Mouse (Mus musculus) CH12.LX (cell line): ENCODE measurements around the gene Lrguk. TPM values are rescaled to one million over a fixed set of nuclear protein-coding genes. Genes with fewer than 3 reads are reported as not detected.

Source experiments
- DNase-seq: peaks from one replicate; pipeline ENCODE4 v3.0.0-alpha.2; 2013; ENCODE audit errors: extremely low read depth
- H3K27ac ChIP-seq: 2 replicates; pipeline ENCODE4 v1.5.1; 2012; ENCODE audit warnings: low read depth, mild to moderate bottlenecking, control low read depth, moderate library complexity; ENCODE audit not compliant: insufficient read depth
- H3K27me3 ChIP-seq: replicated peaks from 2 replicates; pipeline ENCODE3; 2012; ENCODE audit warnings: inconsistent platforms
- H3K36me3 ChIP-seq, 2 experiments: replicated peaks in 1 of 2; 2 replicates each; pipeline versions ENCODE3 to v1.6.1; 2012; ENCODE audit warnings: inconsistent platforms in 1 of 2, low read length in 1 of 2, mild to moderate bottlenecking in 1 of 2, mixed read lengths in 1 of 2, moderate library complexity in 1 of 2; ENCODE audit not compliant: control insufficient read depth in 1 of 2, insufficient read depth in 1 of 2
- H3K4me1 ChIP-seq, 2 experiments: 2 replicates each; pipeline ENCODE4 v1.6.1; 2012; ENCODE audit warnings: inconsistent platforms in 1 of 2, moderate library complexity in 1 of 2; ENCODE audit not compliant: insufficient read depth in 2 of 2, control insufficient read depth in 1 of 2
- H3K4me2 ChIP-seq: 2 replicates; pipeline ENCODE4 v1.6.1; 2012; ENCODE audit warnings: low read depth, mild to moderate bottlenecking, control low read depth; ENCODE audit not compliant: poor library complexity, insufficient read depth, severe bottlenecking
- H3K4me3 ChIP-seq, 3 experiments: fragments of 150-350 bp in 1 of 3; sonication (generic) in 1 of 3; replicated peaks in 1 of 3; 2 replicates each; pipeline versions ENCODE3 to v1.5.1; 2011 to 2012; ENCODE audit warnings: low read depth in 2 of 3, low read length in 2 of 3, mild to moderate bottlenecking in 2 of 3, moderate library complexity in 2 of 3, control low read depth in 1 of 3, improper control_type of control experiment in 1 of 3, inconsistent platforms in 1 of 3, mixed read lengths in 1 of 3; ENCODE audit not compliant: poor library complexity in 1 of 3
- H3K79me2 ChIP-seq: replicated peaks from 2 replicates; pipeline ENCODE4 v1.6.1; 2012; ENCODE audit warnings: mild to moderate bottlenecking, moderate library complexity; ENCODE audit not compliant: control insufficient read depth, poor library complexity, insufficient read depth, severe bottlenecking; ENCODE audit errors: extremely low read depth
- H3K9ac ChIP-seq: 2 replicates; pipeline ENCODE4 v1.6.1; 2012; ENCODE audit warnings: low read depth, mild to moderate bottlenecking, control low read depth, moderate library complexity; ENCODE audit not compliant: insufficient read depth
- H3K9me3 ChIP-seq: replicated peaks from 2 replicates; pipeline ENCODE3; 2012; ENCODE audit warnings: low read length, inconsistent platforms, mixed read lengths
- BHLHE40 ChIP-seq: IDR thresholded peaks from 2 replicates; pipeline ENCODE4 v1.6.1; 2011; ENCODE audit warnings: mild to moderate bottlenecking, low read depth, low read length, improper control_type of control experiment
- CTCF ChIP-seq, 2 experiments: IDR thresholded peaks in 1 of 2; conservative IDR thresholded peaks in 1 of 2; 2 replicates each; pipeline ENCODE4 v1.5.1; 2011 to 2012; ENCODE audit warnings: low read depth in 2 of 2, low read length in 2 of 2, improper control_type of control experiment in 1 of 2, inconsistent platforms in 1 of 2, mild to moderate bottlenecking in 1 of 2, moderate library complexity in 1 of 2
- EP300 ChIP-seq: IDR thresholded peaks from 2 replicates; pipeline ENCODE4 v1.6.1; 2011; ENCODE audit warnings: low read length, improper control_type of control experiment
- ETS1 ChIP-seq: conservative IDR thresholded peaks from 2 replicates; pipeline ENCODE4 v1.6.1; 2012; ENCODE audit warnings: low read depth, mild to moderate bottlenecking, inconsistent platforms, low read length, improper control_type of control experiment, moderate library complexity
- HCFC1 ChIP-seq: IDR thresholded peaks from 2 replicates; pipeline ENCODE4 v1.6.1; 2012; ENCODE audit warnings: low read depth, mild to moderate bottlenecking, inconsistent platforms, low read length, improper control_type of control experiment
- IRF4 ChIP-seq: IDR thresholded peaks from 2 replicates; pipeline ENCODE4 v1.6.1; 2014; ENCODE audit warnings: low read depth, mild to moderate bottlenecking, inconsistent platforms, low read length, improper control_type of control experiment
- JUN ChIP-seq: IDR thresholded peaks from 2 replicates; pipeline ENCODE4 v1.6.1; 2011; ENCODE audit warnings: low read depth, mild to moderate bottlenecking, low read length, improper control_type of control experiment, moderate library complexity; ENCODE audit not compliant: insufficient read depth
- JUND ChIP-seq: conservative IDR thresholded peaks from 2 replicates; pipeline ENCODE4 v1.6.1; 2011; ENCODE audit warnings: low read depth, low read length, improper control_type of control experiment
- MAFK ChIP-seq: IDR thresholded peaks from 2 replicates; pipeline ENCODE4 v1.6.1; 2011; ENCODE audit warnings: low read length, improper control_type of control experiment; ENCODE audit not compliant: insufficient replicate concordance
- MAZ ChIP-seq: IDR thresholded peaks from 2 replicates; pipeline ENCODE4 v1.6.1; 2012; ENCODE audit warnings: low read depth, mild to moderate bottlenecking, inconsistent platforms, low read length, improper control_type of control experiment, moderate library complexity
- MEF2A ChIP-seq: IDR thresholded peaks from 2 replicates; pipeline ENCODE4 v1.6.1; 2014; ENCODE audit warnings: low read depth, mild to moderate bottlenecking, inconsistent platforms, low read length, improper control_type of control experiment, borderline replicate concordance
- MXI1 ChIP-seq: IDR thresholded peaks from 2 replicates; pipeline ENCODE4 v1.6.1; 2011; ENCODE audit warnings: mild to moderate bottlenecking, low read depth, low read length, improper control_type of control experiment
- MYC ChIP-seq: IDR thresholded peaks from 2 replicates; pipeline ENCODE4 v1.6.1; 2011; ENCODE audit warnings: low read depth, mild to moderate bottlenecking, improper control_type of control experiment, low read length
- NELFE ChIP-seq: IDR thresholded peaks from 2 replicates; pipeline ENCODE4 v1.6.1; 2011; ENCODE audit warnings: low read depth, low read length, improper control_type of control experiment
- NRF1 ChIP-seq: IDR thresholded peaks from 2 replicates; pipeline ENCODE4 v1.6.1; 2014; ENCODE audit warnings: low read depth, mild to moderate bottlenecking, inconsistent platforms, low read length, improper control_type of control experiment, moderate library complexity
- POLR2A ChIP-seq: IDR thresholded peaks from 2 replicates; pipeline ENCODE4 v1.6.1; 2011; ENCODE audit warnings: low read depth, mild to moderate bottlenecking, improper control_type of control experiment, low read length
- RCOR1 ChIP-seq: conservative IDR thresholded peaks from 2 replicates; pipeline ENCODE4 v1.6.1; 2012; ENCODE audit warnings: low read depth, mild to moderate bottlenecking, inconsistent platforms, low read length, improper control_type of control experiment
- UBTF ChIP-seq: IDR thresholded peaks from 2 replicates; pipeline ENCODE4 v1.6.1; 2012; ENCODE audit warnings: low read depth, mild to moderate bottlenecking, inconsistent platforms, low read length, improper control_type of control experiment, moderate library complexity
- USF1 ChIP-seq: IDR thresholded peaks from 2 replicates; pipeline ENCODE4 v1.6.1; 2014; ENCODE audit warnings: low read depth, mild to moderate bottlenecking, inconsistent platforms, low read length, improper control_type of control experiment
- USF2 ChIP-seq: conservative IDR thresholded peaks from 2 replicates; pipeline ENCODE4 v1.6.1; 2011; ENCODE audit warnings: low read depth, low read length, improper control_type of control experiment
- ZC3H11A ChIP-seq: IDR thresholded peaks from 2 replicates; pipeline ENCODE4 v1.6.1; 2012; ENCODE audit warnings: low read depth, mild to moderate bottlenecking, inconsistent platforms, low read length, improper control_type of control experiment
- ZKSCAN1 ChIP-seq: IDR thresholded peaks from 2 replicates; pipeline ENCODE4 v1.6.1; 2012; ENCODE audit warnings: low read depth, inconsistent platforms, low read length, improper control_type of control experiment, borderline replicate concordance
- ZNF384 ChIP-seq: IDR thresholded peaks from 2 replicates; pipeline ENCODE4 v1.6.1; 2012; ENCODE audit warnings: low read depth, low read length, improper control_type of control experiment, inconsistent platforms
- dilution Hi-C: fragments of 300-500 bp; cut with MboI; formaldehyde crosslinking; loops from 2 replicates; pipeline ENCODE4 v1.14.3; 2020; ENCODE audit warnings: low sequenced_read_pairs; ENCODE audit not compliant: extremely low pct_unique_long_range_greater_than_20kb, extremely low pct_ligation_motif_present
- in situ Hi-C: fragments of 300-500 bp; cut with MboI; formaldehyde crosslinking; loops from 3 replicates; pipeline ENCODE4 v1.14.3; 2019; ENCODE audit warnings: low sequenced_read_pairs, low pct_ligation_motif_present, low pct_unique_long_range_greater_than_20kb, mixed read lengths
- polyA plus RNA-seq: library from polyadenylated mRNA; unstranded; fragments of >175 nt; gene quantifications from 2 replicates; pipeline ENCODE4 v1.2.1, GENCODE M21; 2012; ENCODE audit warnings: low read depth; ENCODE audit not compliant: insufficient read length
- total RNA-seq, 2 experiments: library from RNA; depleted of rRNA; stranded (reverse); fragments of 300-350 nt in 1 of 2; fragments of >200 nt in 1 of 2; gene quantifications; 2 replicates each; pipeline ENCODE4 v1.2.3; 2012 to 2014

Lrguk gene
- total and polyA plus RNA-seq, 3 experiments = 0.85 to 1.6 (median 1.1) TPM

DNA sequence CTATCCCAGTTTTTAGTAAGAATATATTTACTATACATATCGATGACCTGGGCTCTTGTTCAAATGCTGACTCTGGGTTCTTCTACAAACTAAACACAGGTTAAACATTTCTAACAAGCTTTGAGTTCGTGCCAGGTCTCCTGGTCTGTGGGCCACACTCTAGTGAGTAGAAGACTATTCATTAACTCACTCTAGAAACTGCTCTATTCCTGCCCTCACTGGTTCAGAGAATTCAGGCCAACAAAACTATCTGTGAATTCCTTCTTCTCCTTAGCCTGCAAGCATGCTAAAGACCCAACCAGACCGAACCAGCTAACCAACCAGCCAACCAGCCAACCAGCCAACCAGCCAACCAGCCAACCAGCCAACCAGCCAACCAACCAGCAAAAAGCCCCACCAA, 149.8 kb downstream of the Lrguk start:
- no peak for DNase-seq
- Histone ChIP-seq H3K27ac (no peak overlapping the region), H3K79me2 (peaks cover 10% of the 10 kb centered on the region), H3K4me1 (peaks cover 11 to 38% of the 10 kb centered on the region in 2 experiments), H3K9me3 (peaks cover 12% of the 10 kb centered on the region), H3K36me3 (no peaks in the 10 kb centered on the region), H3K4me3 (no peak overlapping the region), H3K9ac (no peak overlapping the region), H3K27me3 (no peaks in the 10 kb centered on the region), H3K4me2 (no peak overlapping the region)
- dilution Hi-C loops = no loop called here
- TF ChIP-seq NRF1 (no peak), BHLHE40 (no peak), NELFE (no peak), RCOR1 (no peak), ZKSCAN1 (no peak), MAZ (no peak), UBTF (no peak), JUND (no peak), ZC3H11A (no peak), MEF2A (no peak), USF1 (no peak), EP300 (no peak), HCFC1 (no peak), MYC (no peak), USF2 (no peak), MAFK (no peak), CTCF (conservative IDR thresholded peaks at IDR 0.05 in 1 of 2, IDR thresholded peaks at IDR 0.05 in 1 of 2; ENCODE audit: low read depth in 2 of 2, low read length in 2 of 2) (no peak), MXI1 (no peak), ZNF384 (no peak), POLR2A (no peak)
- in situ Hi-C loops = no loop called here

DNA sequence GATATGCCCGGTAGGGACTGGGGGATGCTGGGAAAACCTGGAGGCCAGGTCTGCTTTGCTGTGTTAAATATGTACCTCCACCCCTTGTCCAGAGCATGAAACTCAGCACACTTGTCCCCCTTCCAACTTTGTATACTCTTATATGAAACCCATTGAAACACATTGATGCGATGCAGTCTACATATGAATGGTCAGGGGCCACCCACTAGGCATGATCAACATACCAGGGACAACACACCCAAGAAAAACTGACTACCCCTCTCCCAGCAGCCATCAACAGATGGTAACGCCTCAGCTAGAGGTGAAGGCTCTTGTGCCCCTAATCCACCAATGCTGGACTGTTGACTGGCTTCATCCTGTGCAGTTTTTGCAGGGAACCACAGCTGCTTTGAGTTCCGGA, 150.7 kb downstream of the Lrguk start:
- no peak overlapping the region for H3K9ac ChIP-seq
- in situ Hi-C loops (no loop called here), dilution Hi-C loops (no loop called here)
- no peak overlapping the region for H3K4me3 ChIP-seq
- no peak overlapping the region for H3K4me2 ChIP-seq
- TF ChIP-seq JUN (no peak), ETS1 (no peak), NRF1 (no peak), IRF4 (no peak), MAZ (no peak), RCOR1 (no peak)
- no peaks in the 10 kb centered on the region for H3K36me3 ChIP-seq
- peaks cover 12% of the 10 kb centered on the region for H3K9me3 ChIP-seq
- H3K4me1 ChIP-seq = peaks cover 9 to 34% of the 10 kb centered on the region in 2 experiments
- H3K27ac ChIP-seq = no peak overlapping the region
- DNase-seq = no peak
- H3K27me3 ChIP-seq = no peaks in the 10 kb centered on the region
- peaks cover 5% of the 10 kb centered on the region for H3K79me2 ChIP-seq
